Mouse (Mus musculus) ES-E14 (cell line): ENCODE measurements around the gene Pkib.

Experiments used
- CHD2 ChIP-seq: IDR thresholded peaks from 2 replicates; pipeline ENCODE4 v1.6.1; 2014; ENCODE audit warnings: mild to moderate bottlenecking, low read depth, low read length, inconsistent platforms
- ZNF384 ChIP-seq: IDR thresholded peaks from 2 replicates; pipeline ENCODE4 v1.6.1; 2012; ENCODE audit warnings: low read depth, low read length, inconsistent platforms

DNA sequence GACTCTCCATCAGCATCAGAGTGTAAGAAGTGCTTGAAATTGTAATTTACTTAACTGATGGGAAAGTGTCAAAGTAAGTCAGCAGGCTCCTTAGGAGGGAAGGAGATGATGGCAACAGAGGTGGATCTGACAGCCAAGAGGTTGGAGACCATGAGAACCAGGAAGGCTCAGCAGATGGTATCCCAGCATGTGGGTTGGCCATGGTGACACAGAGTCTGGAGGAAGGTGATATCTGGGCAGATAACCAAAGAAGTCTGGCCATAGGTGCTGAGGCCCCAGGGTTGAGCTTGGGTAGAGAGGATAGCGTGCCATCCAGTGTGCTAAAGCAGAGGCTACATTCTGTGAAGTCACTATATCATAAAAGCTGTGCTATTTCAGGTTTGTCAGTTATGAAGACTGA lies 32.0 kb downstream of the Pkib start:
- TF ChIP-seq CHD2, result no peak
- no peak for TF ChIP-seq ZNF384
